Mouse (Mus musculus): ENCODE measurements around the gene Olfr1388. TPM values are rescaled to one million over a fixed set of nuclear protein-coding genes. Genes with fewer than 3 reads are reported as not detected.
"Not testable (repeated sequence)": the region's sequence is repeated elsewhere in the genome, so short reads cannot be mapped to it uniquely, and the experiment has no call there.

Gene Olfr1388
- polyA plus RNA-seq, 1 experiment = 0.02 TPM

- no peaks in the 10 kb centered on the region for H3K36me3 ChIP-seq (ENCODE audit: control insufficient read depth, insufficient read depth, low read length)
- no peaks in the 10 kb centered on the region for H3K27me3 ChIP-seq (replicated peaks; ENCODE audit: control insufficient read depth, insufficient read depth, low read length)
- no peak for DNase-seq
- no peaks in the 10 kb centered on the region for H3K4me1 ChIP-seq (ENCODE audit: control insufficient read depth, insufficient read depth, low read length)
- H3K27ac ChIP-seq (ENCODE audit: insufficient read depth, low read depth, low read length) = no peak within 1 kb of the TSS
- H3K4me3 ChIP-seq (ENCODE audit: insufficient read depth, low read depth, low read length) = no peak within 1 kb of the TSS
- no peak for TF ChIP-seq POLR2A (IDR thresholded peaks at IDR 0.05; ENCODE audit: low read depth, low read length)
- TF ChIP-seq CTCF (conservative IDR thresholded peaks at IDR 0.05; ENCODE audit: insufficient read depth, insufficient read length, low read depth, low read length) = no peak
- WGBS = 88% methylated on average over 1 of the region's 1 CpGs
Observed at GRCm38 (mm10) chr11:49455043-49455442, 18.6 kb downstream of the Olfr1388 start, which contains the start of gene Olfr1387. Gene Olfr1387, plus strand, starts transcription at chr11:49455343.

- 84% methylated on average over 3 of the region's 3 CpGs for WGBS
- not testable (repeated sequence) for DNase-seq; H3K36me3 ChIP-seq (ENCODE audit: control insufficient read depth, insufficient read depth, low read length)
Observed at GRCm38 (mm10) chr11:49464746-49465145, 28.3 kb downstream of the Olfr1388 start, which contains the start of gene Olfr1386. Gene Olfr1386, plus strand, starts transcription at chr11:49465046.

GRCm38 (mm10) chr11:49485973-49486372, 49.5 kb downstream of the Olfr1388 start:
- TF ChIP-seq CTCF (conservative IDR thresholded peaks at IDR 0.05; ENCODE audit: insufficient read depth, insufficient read length, low read depth, low read length) = no peak
- no peak for TF ChIP-seq POLR2A (IDR thresholded peaks at IDR 0.05; ENCODE audit: low read depth, low read length)
- WGBS = 27% methylated on average over 4 of the region's 4 CpGs
- H3K36me3 ChIP-seq (ENCODE audit: control insufficient read depth, insufficient read depth, low read length) = no peaks in the 10 kb centered on the region
- DNase-seq = no peak
- H3K27me3 ChIP-seq (replicated peaks; ENCODE audit: control insufficient read depth, insufficient read depth, low read length) = no peaks in the 10 kb centered on the region
- H3K27ac ChIP-seq (ENCODE audit: insufficient read depth, low read depth, low read length) = no peak overlapping the region
- no peak overlapping the region for H3K4me3 ChIP-seq (ENCODE audit: insufficient read depth, low read depth, low read length)
- H3K4me1 ChIP-seq (ENCODE audit: control insufficient read depth, insufficient read depth, low read length) = no peaks in the 10 kb centered on the region

More at GRCm38 (mm10) chr11:49464746-49465145, 28.3 kb downstream of the Olfr1388 start, which contains the start of gene Olfr1386:
- not testable (repeated sequence) for H3K4me3 ChIP-seq (ENCODE audit: insufficient read depth, low read depth, low read length); H3K27ac ChIP-seq (ENCODE audit: insufficient read depth, low read depth, low read length); H3K4me1 ChIP-seq (ENCODE audit: control insufficient read depth, insufficient read depth, low read length); H3K27me3 ChIP-seq (replicated peaks; ENCODE audit: control insufficient read depth, insufficient read depth, low read length)

- H3K27ac ChIP-seq (ENCODE audit: insufficient read depth, low read depth, low read length); H3K4me1 ChIP-seq (ENCODE audit: control insufficient read depth, insufficient read depth, low read length); DNase-seq; H3K36me3 ChIP-seq (ENCODE audit: control insufficient read depth, insufficient read depth, low read length); H3K4me3 ChIP-seq (ENCODE audit: insufficient read depth, low read depth, low read length); H3K27me3 ChIP-seq (replicated peaks; ENCODE audit: control insufficient read depth, insufficient read depth, low read length): not testable (repeated sequence)
- 82% methylated on average over 1 of the region's 1 CpGs for WGBS
Observed at GRCm38 (mm10) chr11:49488770-49489169, 52.3 kb downstream of the Olfr1388 start, which contains the start of gene Olfr1385. Gene Olfr1385, plus strand, starts transcription at chr11:49489070.

Other genes starting within 250 kb of the Olfr1388 start
- 6.4 and 7.5 TPM in 2 replicates for gene Btnl9, start 249.5 kb upstream of the Olfr1388 start, polyA plus RNA-seq (2012; rRNA removed)
- 2.0 and 2.6 TPM in 2 replicates for gene Zfp62, start 233.3 kb upstream of the Olfr1388 start, polyA plus RNA-seq (2012; rRNA removed)
- 157 and 198 TPM in 2 replicates for gene Mgat1, start 192.4 kb upstream of the Olfr1388 start, polyA plus RNA-seq (2012; rRNA removed)
- 0.72 and 1.5 TPM in 2 replicates for gene Olfr1393, start 158.3 kb upstream of the Olfr1388 start, polyA plus RNA-seq (2012; rRNA removed)
- 0.46 and 0.47 TPM in 2 replicates for gene Olfr1392, start 151.3 kb upstream of the Olfr1388 start, polyA plus RNA-seq (2012; rRNA removed)
- not detected in 2 replicates for gene Olfr10, start 131.9 kb upstream of the Olfr1388 start, polyA plus RNA-seq (2012; rRNA removed)
- not detected in 2 replicates for gene Olfr1391, start 113.9 kb upstream of the Olfr1388 start, polyA plus RNA-seq (2012; rRNA removed)
- not detected in 2 replicates for gene Olfr1390, start 101.4 kb upstream of the Olfr1388 start, polyA plus RNA-seq (2012; rRNA removed)
- not detected in 2 replicates for gene Olfr1389, start 13.6 kb upstream of the Olfr1388 start, polyA plus RNA-seq (2012; rRNA removed)
- not detected in 2 replicates for gene Olfr1387, start 18.7 kb downstream of the Olfr1388 start, polyA plus RNA-seq (2012; rRNA removed)
- not detected in 2 replicates for gene Olfr1386, start 28.4 kb downstream of the Olfr1388 start, polyA plus RNA-seq (2012; rRNA removed)
- not detected in 2 replicates for gene Olfr1385, start 52.4 kb downstream of the Olfr1388 start, polyA plus RNA-seq (2012; rRNA removed)
- not detected in 2 replicates for gene Olfr1384, start 70.1 kb downstream of the Olfr1388 start, polyA plus RNA-seq (2012; rRNA removed)
- gene Olfr1383, start 83.0 kb downstream of the Olfr1388 start, polyA plus RNA-seq (2012; rRNA removed) = not detected in 2 replicates
- not detected in 2 replicates for gene Olfr1382, start 91.6 kb downstream of the Olfr1388 start, polyA plus RNA-seq (2012; rRNA removed)
- not detected in 2 replicates for gene Olfr1381, start 106.8 kb downstream of the Olfr1388 start, polyA plus RNA-seq (2012; rRNA removed)
- gene Olfr1380, start 120.3 kb downstream of the Olfr1388 start, polyA plus RNA-seq (2012; rRNA removed) = not detected in 2 replicates
- gene Flt4, start 172.6 kb downstream of the Olfr1388 start, polyA plus RNA-seq (2012; rRNA removed) = 9.7 and 9.9 TPM in 2 replicates
- gene Scgb3a1, start 227.0 kb downstream of the Olfr1388 start, polyA plus RNA-seq (2012; rRNA removed) = not detected in 2 replicates

Measured in kidney, adult 2 months (tissue).